Mouse (Mus musculus) embryonic fibroblast, embryonic 13.5 days (primary cell): ENCODE measurements around the gene Rangap1.

Experiments used
- CTCF ChIP-seq: IDR thresholded peaks from 2 replicates; pipeline ENCODE4 v1.5.1; 2011; ENCODE audit warnings: mild to moderate bottlenecking, control low read depth, low read length, moderate library complexity, borderline replicate concordance; ENCODE audit not compliant: insufficient read depth
- POLR2A ChIP-seq: IDR thresholded peaks from 2 replicates; pipeline ENCODE4 v1.6.1; 2011; ENCODE audit warnings: low read depth, mild to moderate bottlenecking, control low read depth, low read length, moderate library complexity

- no peak for TF ChIP-seq CTCF
- no peak for TF ChIP-seq POLR2A
Measured at GRCm38 (mm10) chr15:81709686-81710085, 35.6 kb downstream of the Rangap1 start.
